Mouse (Mus musculus) lung, postnatal 4 days (tissue): Measurements from ENCODE around the gene Psmb1.
A peak's percentile ranks its signal among the peaks of the same experiment; 100 is the strongest.
"Not testable (repeated sequence)": the region's sequence is repeated elsewhere in the genome, so short reads cannot be mapped to it uniquely, and the experiment has no call there.

Source experiments
- DNase-seq, 2 experiments: peaks; one replicate each; pipeline ENCODE4 v3.0.0; 2021

Gene Psmb1

DNA sequence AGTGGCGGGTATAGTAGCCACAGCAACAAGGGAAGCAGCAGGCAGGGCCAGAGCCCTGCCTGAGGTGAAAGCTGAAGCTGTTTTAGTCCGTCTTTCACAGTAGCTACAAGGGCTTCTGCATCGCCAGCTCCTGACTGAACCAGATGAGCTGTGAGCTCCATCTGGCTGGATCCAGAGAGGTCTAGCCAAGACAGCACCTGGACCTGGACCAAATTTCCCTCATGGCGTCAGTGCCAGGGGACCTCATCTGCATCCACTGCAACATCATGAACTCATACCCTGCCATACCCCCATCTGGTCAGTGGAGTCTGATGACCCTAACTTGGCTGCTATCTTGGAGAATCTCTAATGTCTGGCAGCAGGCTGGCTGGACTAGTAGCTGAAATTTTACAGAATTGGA lies 39.8 kb downstream of the Psmb1 start:
- no peak for DNase-seq

DNA sequence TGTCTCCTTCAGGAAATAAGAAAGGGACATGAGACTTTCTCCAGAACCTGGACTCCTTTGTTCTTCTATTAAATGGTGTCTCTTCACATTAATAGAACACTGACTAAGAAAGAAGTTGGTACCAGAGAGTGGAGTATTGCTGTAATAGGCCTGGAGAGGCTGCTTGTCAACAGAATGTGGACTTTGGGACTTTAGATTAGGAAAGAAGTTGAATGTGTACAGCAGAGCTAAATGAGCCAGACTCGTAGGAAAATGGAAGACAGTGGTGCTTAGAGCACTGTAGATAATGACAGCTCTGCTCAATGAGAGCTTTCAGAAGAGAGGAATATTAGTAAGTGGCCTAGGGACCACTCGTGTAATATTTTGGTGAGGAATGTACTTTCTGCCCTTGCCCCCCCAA lies 43.0 kb downstream of the Psmb1 start:
- no peak for DNase-seq

DNA sequence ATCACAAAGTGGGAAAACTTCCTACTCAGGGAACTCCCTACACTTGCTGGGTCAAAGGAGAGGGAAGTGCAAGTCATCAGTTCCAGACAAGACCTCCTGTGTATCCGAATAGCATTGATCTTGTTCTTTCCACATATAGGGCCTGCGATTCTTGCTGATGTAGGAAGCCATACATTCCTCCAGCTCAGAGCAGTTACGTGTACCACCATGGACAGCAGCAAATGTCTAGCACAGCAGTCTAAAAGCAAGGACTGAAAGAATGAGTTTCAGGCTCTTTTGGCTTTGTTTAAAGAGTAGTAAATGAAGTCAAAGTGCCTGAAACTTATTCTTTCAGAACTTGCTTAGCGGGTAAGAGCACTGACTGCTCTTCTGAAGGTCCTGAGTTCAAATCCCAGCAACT lies 44.3 kb downstream of the Psmb1 start:
- no peak for DNase-seq

DNA sequence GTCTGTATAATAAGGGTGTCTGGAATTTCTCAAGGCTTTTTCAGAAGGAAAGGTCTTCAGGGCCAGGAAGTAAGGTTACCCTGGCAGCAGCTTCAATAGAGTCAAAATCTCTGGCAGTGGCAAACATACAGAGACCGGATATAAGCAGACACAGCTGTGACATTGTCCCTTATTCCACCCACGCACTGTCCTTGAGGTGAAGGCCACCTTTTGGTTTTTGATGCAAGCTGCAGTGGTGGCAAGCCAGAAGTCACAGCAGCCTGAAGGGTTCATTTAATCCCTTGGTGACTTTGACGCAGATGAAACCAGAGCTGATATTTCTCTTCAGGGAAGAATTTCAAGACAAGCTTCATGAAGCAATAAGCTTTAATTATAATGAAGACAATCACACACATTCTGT lies 49.9 kb downstream of the Psmb1 start:
- DNase-seq: no peak

DNA sequence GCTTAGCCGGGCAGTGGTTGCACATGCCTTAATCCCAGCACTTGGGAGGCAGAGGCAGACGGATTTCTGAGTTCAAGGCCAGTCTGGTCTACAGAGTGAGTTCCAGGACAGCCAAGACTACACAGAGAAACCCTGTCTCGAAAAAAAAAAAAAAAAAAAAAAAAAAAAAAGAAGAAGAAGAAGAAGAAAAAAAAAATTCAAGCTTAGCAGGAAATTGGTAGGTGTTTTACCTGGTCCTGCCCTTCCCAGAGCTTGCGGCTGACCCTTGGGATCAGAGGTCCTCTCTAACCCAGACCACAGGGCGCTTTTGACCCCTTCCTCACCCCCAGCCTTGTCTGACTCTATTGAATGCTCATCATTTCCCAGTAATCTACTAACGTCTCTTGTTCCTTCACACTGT lies 50.4 kb downstream of the Psmb1 start:
- DNase-seq: not testable (repeated sequence)

DNA sequence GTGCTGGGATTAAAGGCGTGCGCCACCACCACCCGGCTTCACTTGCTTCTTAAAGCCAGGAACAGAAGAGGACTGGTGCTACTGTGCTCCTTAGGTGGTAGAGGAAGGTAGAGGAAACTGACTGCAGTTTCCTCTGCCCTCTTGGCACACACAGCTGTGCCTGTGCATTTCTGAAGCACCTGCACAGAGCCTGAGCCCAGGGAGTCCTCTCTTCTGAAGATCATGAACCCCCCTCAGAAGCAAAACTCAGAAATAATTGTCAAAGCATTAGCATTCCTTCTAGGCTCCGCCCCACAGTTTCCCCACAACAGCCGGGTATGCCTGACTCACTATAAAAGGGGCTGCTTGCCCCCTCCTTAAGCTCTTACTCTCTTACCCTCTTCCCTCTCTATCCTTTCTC lies 51.7 kb downstream of the Psmb1 start:
- DNase-seq: no peak

DNA sequence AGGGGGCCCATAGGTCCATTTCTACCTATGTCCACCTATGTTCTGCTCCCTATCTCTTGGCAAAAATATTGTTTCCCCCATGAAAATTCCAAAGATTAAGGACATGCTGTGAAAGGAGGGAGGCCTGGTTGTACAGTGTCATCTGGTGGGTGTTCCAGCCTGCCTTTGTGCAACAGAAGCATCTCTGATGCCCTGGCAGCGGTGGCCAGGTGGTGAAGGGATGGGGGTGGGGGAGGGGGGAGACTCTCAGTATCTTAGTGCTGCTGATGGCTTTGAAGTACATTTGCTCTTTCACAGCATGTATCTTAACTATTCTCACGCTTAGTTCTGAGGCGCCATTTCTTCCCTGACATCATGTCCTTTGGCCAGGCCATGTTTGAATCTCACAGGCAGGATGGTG lies 54.1 kb downstream of the Psmb1 start:
- DNase-seq: no peak

DNA sequence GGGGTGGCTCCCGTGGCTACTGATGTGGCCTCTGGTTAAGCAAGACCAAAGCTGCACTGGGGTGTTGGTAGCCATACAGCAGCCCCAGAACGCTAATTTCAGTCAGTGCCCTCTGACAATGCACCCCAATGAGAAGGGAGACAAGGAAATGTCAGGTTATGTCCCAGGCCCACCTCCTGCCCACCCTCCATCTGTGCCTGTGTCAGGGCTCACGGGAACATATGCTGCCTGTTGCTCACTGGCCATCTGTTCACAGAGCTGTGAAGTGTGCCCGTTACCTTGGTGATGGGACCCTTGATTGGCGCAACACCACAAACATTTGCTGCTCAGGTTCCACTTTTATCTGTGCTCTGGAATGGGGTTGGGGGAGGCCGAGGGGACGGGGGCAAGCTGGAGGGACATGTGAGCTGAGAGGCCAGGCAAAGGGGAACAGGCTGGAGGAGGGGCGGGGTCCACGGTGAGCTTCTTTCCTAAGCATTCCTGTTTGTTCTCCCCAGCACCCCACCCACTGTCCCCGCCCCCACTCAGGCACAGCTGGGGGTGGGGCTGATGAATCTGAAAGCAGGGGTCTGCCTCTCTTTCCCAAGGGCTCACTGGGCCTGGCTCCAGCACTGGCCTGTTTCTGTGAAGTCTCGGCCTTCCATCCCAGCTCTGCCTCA lies 59.0 kb downstream of the Psmb1 start:
- DNase-seq: peak; percentile 12 to 35

DNA sequence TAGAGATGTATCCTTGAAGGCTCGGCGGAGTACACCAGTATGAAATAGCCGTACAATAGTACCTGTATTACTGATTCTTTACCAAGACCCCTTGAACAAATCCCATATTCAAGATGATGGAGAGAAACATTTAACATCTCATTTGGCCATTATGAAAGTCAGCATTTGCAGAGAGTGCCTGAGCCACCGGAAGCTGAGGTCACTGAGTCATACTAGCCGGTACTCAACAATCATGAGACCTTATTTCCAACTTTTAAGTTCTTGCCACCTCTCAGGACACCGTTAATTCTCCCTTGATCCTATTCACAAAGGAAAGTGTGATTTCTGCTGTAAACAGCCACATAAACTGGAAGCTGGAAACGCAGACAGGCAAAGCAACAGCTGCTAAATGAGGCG lies 59.5 kb downstream of the Psmb1 start:
- no peak for DNase-seq

DNA sequence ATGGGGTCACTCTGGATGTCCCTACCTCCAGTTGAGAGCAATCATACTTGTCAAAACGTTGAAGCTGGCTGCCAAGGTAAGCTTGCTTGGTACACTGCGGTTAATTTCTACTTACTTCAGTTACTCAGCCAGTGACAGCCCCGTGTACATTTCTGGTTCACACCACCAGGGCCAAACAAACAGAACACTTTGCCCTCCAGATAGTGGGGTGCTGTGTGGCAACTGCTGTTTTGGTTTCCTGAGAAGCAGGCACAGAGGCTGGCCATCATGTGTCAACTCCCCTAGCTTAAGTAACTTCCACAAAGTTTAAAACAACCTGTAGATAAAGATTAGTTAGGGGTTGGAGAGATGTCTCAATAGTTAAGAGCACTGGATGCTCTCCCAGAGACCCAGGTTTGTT lies 64.8 kb downstream of the Psmb1 start:
- no peak for DNase-seq

DNA sequence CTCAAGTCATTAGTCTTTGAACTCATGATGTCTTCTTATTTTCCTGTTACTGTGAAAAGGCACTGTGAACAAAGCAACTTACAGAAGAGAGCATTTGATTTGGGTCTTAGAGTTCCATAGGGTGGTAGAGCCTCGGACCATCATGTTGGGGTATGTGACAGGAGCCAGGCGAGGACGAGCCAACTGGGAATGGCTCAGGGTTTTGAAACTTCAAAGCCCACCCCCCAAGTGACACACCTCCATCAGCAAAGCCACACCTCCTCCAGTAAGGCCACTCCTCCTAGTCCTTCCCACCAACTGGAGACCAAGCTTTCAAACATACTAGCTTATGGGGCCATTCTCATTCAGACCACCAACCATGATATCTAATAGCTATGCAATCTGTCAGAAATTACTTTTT lies 67.5 kb downstream of the Psmb1 start:
- peak in 1 of 2 experiments; percentile 1 for DNase-seq

DNA sequence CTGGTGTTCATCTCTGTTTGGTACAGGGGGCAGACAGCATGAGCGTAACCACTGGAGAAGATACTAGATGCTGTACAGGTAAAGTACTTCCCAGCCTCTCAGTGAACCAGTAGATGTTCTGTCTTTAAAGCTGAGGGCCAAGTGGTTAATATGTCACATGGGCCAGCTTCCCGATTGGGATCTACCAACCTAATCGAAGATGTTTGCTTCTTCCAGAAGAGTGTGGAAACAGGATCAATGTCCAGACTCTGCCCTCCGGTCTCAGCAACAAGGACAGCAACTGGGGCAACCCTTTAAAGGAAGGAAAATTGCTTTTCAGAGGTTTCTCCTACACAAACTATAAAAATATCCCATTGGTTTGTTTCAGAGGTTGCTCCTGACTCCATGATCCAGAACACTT lies 68.0 kb downstream of the Psmb1 start:
- peak in 1 of 2 experiments; percentile 0 for DNase-seq

DNA sequence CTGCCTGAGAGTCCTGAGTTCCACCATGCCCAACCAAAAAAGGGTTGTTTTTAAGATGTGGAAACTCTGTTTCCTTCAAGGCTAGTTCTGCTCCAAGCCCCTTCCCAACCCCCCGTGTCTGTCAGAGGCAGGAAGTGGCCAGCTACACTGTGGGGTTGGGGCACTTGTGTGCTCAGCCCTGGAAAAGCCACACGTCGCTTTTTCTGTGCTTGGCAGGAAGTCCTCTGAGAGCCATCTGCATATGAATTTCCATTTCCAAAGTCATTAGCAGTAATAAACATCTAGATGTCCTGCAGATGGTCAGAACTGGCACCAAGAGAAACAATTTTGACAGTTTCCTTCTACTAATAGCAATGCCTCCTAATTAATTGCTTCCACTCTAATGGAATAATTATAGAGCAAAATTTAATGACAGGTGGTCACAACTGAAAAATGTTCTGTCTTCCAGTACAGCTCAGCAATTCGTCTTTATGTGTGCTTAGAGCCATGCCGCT lies 68.5 kb downstream of the Psmb1 start:
- peak in 1 of 2 experiments; percentile 9 for DNase-seq

DNA sequence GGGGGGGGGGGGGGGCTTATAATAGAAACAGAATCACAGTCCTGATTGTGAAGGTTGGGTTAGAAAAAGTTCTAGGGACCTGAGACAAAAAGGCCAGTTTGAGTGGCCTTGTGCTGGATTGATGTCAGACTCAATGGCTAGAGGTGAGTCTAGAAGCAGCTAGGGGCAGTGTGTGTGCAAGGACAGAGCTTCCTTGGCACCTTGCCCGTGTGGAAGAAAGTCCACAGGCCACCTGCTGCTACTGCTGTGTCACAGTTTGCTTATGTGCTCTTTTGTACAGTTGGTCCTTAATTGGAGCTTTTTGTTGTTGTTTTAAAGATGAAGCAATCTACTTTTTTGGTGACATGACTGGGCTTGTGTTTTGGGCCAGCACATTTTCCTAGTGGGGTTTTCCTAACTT lies 69.6 kb downstream of the Psmb1 start:
- DNase-seq: peak in 1 of 2 experiments; percentile 4

DNA sequence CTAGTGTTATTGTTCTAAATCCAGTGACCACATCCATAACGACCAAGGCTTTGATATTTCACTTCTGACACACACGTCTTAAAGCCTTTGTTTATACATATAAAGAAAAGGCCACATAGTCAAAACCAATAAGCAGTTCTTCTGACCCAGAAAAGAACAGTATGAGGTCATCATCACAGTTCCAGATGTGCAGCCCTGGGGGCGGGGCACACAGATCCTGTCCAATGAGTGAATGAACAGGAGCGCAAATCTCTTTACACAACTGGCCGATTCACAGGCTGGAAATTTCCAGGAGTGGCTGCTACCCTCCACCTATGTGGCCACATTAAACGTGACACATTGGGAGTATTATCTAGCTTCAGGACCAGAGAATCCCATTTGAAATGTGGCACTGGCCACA lies 70.1 kb downstream of the Psmb1 start:
- DNase-seq: peak in 1 of 2 experiments; percentile 3

DNA sequence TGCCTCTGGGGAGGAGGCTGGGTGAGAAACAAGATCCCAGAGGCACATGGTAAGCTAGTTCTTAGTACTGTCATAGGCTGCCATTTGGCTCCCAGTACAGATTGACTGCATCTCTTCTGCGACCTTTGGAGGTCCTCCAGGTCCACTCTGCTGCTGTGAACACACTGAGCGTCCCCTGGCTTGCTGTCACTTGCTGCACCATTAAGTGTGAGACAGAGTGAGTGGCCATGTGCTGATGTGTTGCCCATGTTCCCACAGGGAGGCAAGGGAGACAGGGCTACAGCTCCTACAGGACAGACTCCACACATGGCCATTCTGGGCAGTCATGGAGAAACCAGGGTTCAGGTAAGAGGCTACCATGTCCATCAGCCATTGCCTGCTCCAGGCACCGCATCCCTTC lies 73.6 kb downstream of the Psmb1 start:
- DNase-seq: no peak
